Mouse (Mus musculus): Measurements from ENCODE around the gene Pitpnc1. TPM values are rescaled to one million over a fixed set of nuclear protein-coding genes. Genes with fewer than 3 reads are reported as not detected.

Pitpnc1 gene
- polyA plus RNA-seq, 1 experiment from 2014 or later, result 5.0 TPM

GRCm38 (mm10) chr11:107450097-107450496, 20.4 kb downstream of the Pitpnc1 start:
- no peak for DNase-seq (ENCODE audit: low spot score)
- H3K4me3 ChIP-seq (ENCODE audit: low read depth, low read length), result no peak overlapping the region
- TF ChIP-seq EP300 (optimal IDR thresholded peaks at IDR 0.05) (no peak), CTCF (IDR thresholded peaks at IDR 0.05; ENCODE audit: low read depth) (no peak)
- no peaks in the 10 kb centered on the region for H3K9me3 ChIP-seq (ENCODE audit: control insufficient read depth, low read length)
- no peaks in the 10 kb centered on the region; the same call in 1 of the 2 replicates for H3K4me1 ChIP-seq (replicated peaks; ENCODE audit: control insufficient read depth, insufficient read depth)
- no peak for ATAC-seq (ENCODE audit: low FRiP score, low TSS enrichment)
- no peak overlapping the region for H3K4me2 ChIP-seq (replicated peaks; ENCODE audit: low read depth)
- H3K9ac ChIP-seq (ENCODE audit: low read length), result no peak overlapping the region
- H3K27ac ChIP-seq (replicated peaks), result no peak overlapping the region
- no peaks in the 10 kb centered on the region for H3K36me3 ChIP-seq (ENCODE audit: control insufficient read depth, insufficient read depth, low read length)
- H3K27me3 ChIP-seq (ENCODE audit: control insufficient read depth, insufficient read depth, low read length), result no peaks in the 10 kb centered on the region
- 38% methylated on average over 6 of the region's 6 CpGs for WGBS

- 70% methylated on average over 17 of the region's 17 CpGs for WGBS
- H3K27ac ChIP-seq (replicated peaks), result no peak overlapping the region
- ATAC-seq (ENCODE audit: low FRiP score, low TSS enrichment), result peak; percentile 31; the same call in 1 of the 2 replicates
- H3K27me3 ChIP-seq (ENCODE audit: control insufficient read depth, insufficient read depth, low read length), result no peaks in the 10 kb centered on the region
- no peak for DNase-seq (ENCODE audit: low spot score)
- no peaks in the 10 kb centered on the region for H3K9me3 ChIP-seq (ENCODE audit: control insufficient read depth, low read length)
- no peak overlapping the region for H3K4me3 ChIP-seq (ENCODE audit: low read depth, low read length)
- H3K4me2 ChIP-seq (replicated peaks; ENCODE audit: low read depth), result no peak overlapping the region
- TF ChIP-seq CTCF (IDR thresholded peaks at IDR 0.05; ENCODE audit: low read depth) (no peak), EP300 (optimal IDR thresholded peaks at IDR 0.05) (no peak)
- H3K9ac ChIP-seq (ENCODE audit: low read length), result no peak overlapping the region
- H3K4me1 ChIP-seq (replicated peaks; ENCODE audit: control insufficient read depth, insufficient read depth), result no peaks in the 10 kb centered on the region; the same call in 1 of the 2 replicates
- no peaks in the 10 kb centered on the region for H3K36me3 ChIP-seq (ENCODE audit: control insufficient read depth, insufficient read depth, low read length)
These were observed 21.2 kb downstream of the Pitpnc1 start for GRCm38 (mm10) chr11:107449169-107449910.

- Histone ChIP-seq H3K4me3 (ENCODE audit: low read depth, low read length) (no peak overlapping the region), H3K9me3 (ENCODE audit: control insufficient read depth, low read length) (no peaks in the 10 kb centered on the region), H3K36me3 (ENCODE audit: control insufficient read depth, insufficient read depth, low read length) (no peaks in the 10 kb centered on the region), H3K9ac (ENCODE audit: low read length) (no peak overlapping the region), H3K27ac (replicated peaks) (no peak overlapping the region), H3K4me1 (replicated peaks; ENCODE audit: control insufficient read depth, insufficient read depth) (no peaks in the 10 kb centered on the region; the same call in 1 of the 2 replicates), H3K4me2 (replicated peaks; ENCODE audit: low read depth) (no peak overlapping the region), H3K27me3 (ENCODE audit: control insufficient read depth, insufficient read depth, low read length) (no peaks in the 10 kb centered on the region)
- no peak for ATAC-seq (ENCODE audit: low FRiP score, low TSS enrichment)
- 83% methylated on average over 9 of the region's 9 CpGs for WGBS
- DNase-seq (ENCODE audit: low spot score), result no peak
- TF ChIP-seq CTCF (IDR thresholded peaks at IDR 0.05; ENCODE audit: low read depth), result no peak
- TF ChIP-seq EP300 (optimal IDR thresholded peaks at IDR 0.05), result no peak
These were observed 22.6 kb downstream of the Pitpnc1 start for GRCm38 (mm10) chr11:107447915-107448314.

GRCm38 (mm10) chr11:107447349-107447748, 23.1 kb downstream of the Pitpnc1 start:
- Histone ChIP-seq H3K36me3 (ENCODE audit: control insufficient read depth, insufficient read depth, low read length) (no peaks in the 10 kb centered on the region), H3K9me3 (ENCODE audit: control insufficient read depth, low read length) (no peaks in the 10 kb centered on the region), H3K27ac (replicated peaks) (no peak overlapping the region), H3K4me1 (replicated peaks; ENCODE audit: control insufficient read depth, insufficient read depth) (no peaks in the 10 kb centered on the region; the same call in 1 of the 2 replicates), H3K9ac (ENCODE audit: low read length) (no peak overlapping the region), H3K4me2 (replicated peaks; ENCODE audit: low read depth) (no peak overlapping the region), H3K27me3 (ENCODE audit: control insufficient read depth, insufficient read depth, low read length) (no peaks in the 10 kb centered on the region), H3K4me3 (ENCODE audit: low read depth, low read length) (no peak overlapping the region)
- peak; percentile 45; the same call in 1 of the 2 replicates for ATAC-seq (ENCODE audit: low FRiP score, low TSS enrichment)
- TF ChIP-seq CTCF (IDR thresholded peaks at IDR 0.05; ENCODE audit: low read depth) (no peak), EP300 (optimal IDR thresholded peaks at IDR 0.05) (no peak)
- WGBS, result 39% methylated on average over 5 of the region's 5 CpGs
- DNase-seq (ENCODE audit: low spot score), result no peak

- no peaks in the 10 kb centered on the region; the same call in 1 of the 2 replicates for H3K4me1 ChIP-seq (replicated peaks; ENCODE audit: control insufficient read depth, insufficient read depth)
- no peak for ATAC-seq (ENCODE audit: low FRiP score, low TSS enrichment)
- DNase-seq (ENCODE audit: low spot score), result no peak
- no peak overlapping the region for H3K27ac ChIP-seq (replicated peaks)
- H3K4me3 ChIP-seq (ENCODE audit: low read depth, low read length), result no peak overlapping the region
- WGBS, result 62% methylated on average over 6 of the region's 6 CpGs
- H3K9ac ChIP-seq (ENCODE audit: low read length), result no peak overlapping the region
- H3K4me2 ChIP-seq (replicated peaks; ENCODE audit: low read depth), result no peak overlapping the region
- TF ChIP-seq CTCF (IDR thresholded peaks at IDR 0.05; ENCODE audit: low read depth), result no peak
- TF ChIP-seq EP300 (optimal IDR thresholded peaks at IDR 0.05), result no peak
- no peaks in the 10 kb centered on the region for H3K9me3 ChIP-seq (ENCODE audit: control insufficient read depth, low read length)
- H3K36me3 ChIP-seq (ENCODE audit: control insufficient read depth, insufficient read depth, low read length), result no peaks in the 10 kb centered on the region
- H3K27me3 ChIP-seq (ENCODE audit: control insufficient read depth, insufficient read depth, low read length), result no peaks in the 10 kb centered on the region
These were observed 23.8 kb downstream of the Pitpnc1 start for GRCm38 (mm10) chr11:107446650-107447049.

GRCm38 (mm10) chr11:107445683-107446082, 24.8 kb downstream of the Pitpnc1 start:
- Histone ChIP-seq H3K9me3 (ENCODE audit: control insufficient read depth, low read length) (no peaks in the 10 kb centered on the region), H3K4me1 (replicated peaks; ENCODE audit: control insufficient read depth, insufficient read depth) (no peaks in the 10 kb centered on the region; the same call in 1 of the 2 replicates), H3K9ac (ENCODE audit: low read length) (no peak overlapping the region), H3K27ac (replicated peaks) (no peak overlapping the region), H3K4me3 (ENCODE audit: low read depth, low read length) (no peak overlapping the region), H3K36me3 (ENCODE audit: control insufficient read depth, insufficient read depth, low read length) (no peaks in the 10 kb centered on the region), H3K4me2 (replicated peaks; ENCODE audit: low read depth) (no peak overlapping the region), H3K27me3 (ENCODE audit: control insufficient read depth, insufficient read depth, low read length) (no peaks in the 10 kb centered on the region)
- WGBS, result 86% methylated on average over 3 of the region's 3 CpGs
- ATAC-seq (ENCODE audit: low FRiP score, low TSS enrichment), result no peak
- no peak for TF ChIP-seq EP300 (optimal IDR thresholded peaks at IDR 0.05)
- no peak for DNase-seq (ENCODE audit: low spot score)

All from stomach, postnatal 0 days (tissue).